In the genomic region with DNA sequence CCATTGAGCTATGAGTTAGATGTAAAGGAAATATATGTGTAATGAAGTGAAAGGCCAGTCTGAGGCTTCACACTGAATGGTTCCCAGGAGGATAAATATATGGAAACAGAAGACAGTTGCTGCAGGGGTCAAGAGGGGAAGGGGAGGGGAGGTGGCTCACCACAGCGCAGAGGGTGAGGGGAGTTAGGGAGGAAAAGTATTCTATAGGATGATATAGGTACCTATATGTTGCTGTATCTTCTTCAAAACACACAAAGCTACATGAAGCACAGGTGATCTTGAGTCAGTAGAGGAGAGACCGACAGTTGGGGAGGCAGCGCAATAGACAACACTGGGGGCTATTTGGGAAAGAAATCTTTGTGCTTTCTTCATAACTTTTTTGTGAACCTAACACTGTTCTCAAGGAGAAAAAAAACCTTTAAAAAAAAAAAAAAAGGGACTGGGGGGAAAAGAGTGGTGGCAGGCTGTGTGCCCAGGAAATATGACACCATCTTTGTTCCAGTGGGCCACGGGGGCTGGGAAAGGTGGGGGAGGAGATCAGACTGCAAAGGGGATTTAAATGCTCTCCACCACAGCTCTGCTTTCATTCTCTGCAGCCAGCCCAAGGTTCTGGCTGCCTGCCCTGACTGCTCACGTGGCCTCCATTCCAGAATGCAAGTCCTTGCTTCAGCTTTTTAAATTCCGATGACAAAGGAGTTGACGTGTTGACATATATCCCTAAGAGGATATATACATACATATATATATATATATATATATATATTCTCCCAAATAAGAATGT, we compare ENCODE assay signal across 8 mouse cellular contexts.
DNase-seq lines count a peak whose midpoint lies in the region; ATAC-seq and TF ChIP-seq lines count a peak whose summit lies in the region.

No protein-coding gene starts in this region.

- no peak overlapping the region for H3K27ac ChIP-seq in ES-E14 (ENCODE audit: insufficient read depth, low read depth, low read length, poor library complexity, severe bottlenecking)
- peak overlapping the region; percentile 14; the same call in 1 of the 2 replicates for H3K27ac ChIP-seq in hindbrain, embryonic 15.5 days (replicated peaks)
- H3K27ac ChIP-seq in limb, embryonic 11.5 days (replicated peaks; ENCODE audit: low read depth, low read length), result no peak overlapping the region; the same call in 1 of the 2 replicates

- no peaks in the 10 kb centered on the region for H3K36me3 ChIP-seq in ES-E14 (ENCODE audit: control insufficient read depth, insufficient read depth, low read length, poor library complexity, severe bottlenecking)
- no peaks in the 10 kb centered on the region for H3K36me3 ChIP-seq in hindbrain, embryonic 15.5 days
- no peaks in the 10 kb centered on the region for H3K36me3 ChIP-seq in limb, embryonic 11.5 days (ENCODE audit: control insufficient read depth, insufficient read depth, low read length)

- no peak overlapping the region for H3K9ac ChIP-seq in ES-E14 (ENCODE audit: insufficient read depth, low read depth, low read length, poor library complexity, severe bottlenecking)
- H3K9ac ChIP-seq in hindbrain, embryonic 15.5 days, result no peak overlapping the region
- H3K9ac ChIP-seq in limb, embryonic 11.5 days (ENCODE audit: low read length), result no peak overlapping the region

- H3K4me2 ChIP-seq in hindbrain, embryonic 15.5 days, result peak overlapping the region; percentile 6; the same call in 1 of the 2 replicates
- H3K4me2 ChIP-seq in limb, embryonic 11.5 days (ENCODE audit: low read depth, severe bottlenecking), result no peak overlapping the region

- no peak for DNase-seq in ES-E14 (ENCODE audit: low read depth, low spot score)
- peak; percentile 65 for DNase-seq in adrenal gland, postnatal 14 days
- DNase-seq in limb, embryonic 11.5 days (ENCODE audit: low spot score), result peak; percentile 75
- DNase-seq in neural tube, embryonic 10.5 days (ENCODE audit: extremely low spot score, low spot score), result peak; percentile 29
- DNase-seq in T-cell, adult 2 months (ENCODE audit: low spot score), result no peak
- DNase-seq in spleen, postnatal 14 days (ENCODE audit: low spot score in 2 of 2), result no peak

- H3K4me3 ChIP-seq in ES-E14 (ENCODE audit: insufficient read depth in 1 of 2, low read depth in 1 of 2, low read length in 2 of 2, poor library complexity in 1 of 2, severe bottlenecking in 1 of 2), result no peak overlapping the region
- no peak overlapping the region for H3K4me3 ChIP-seq in hindbrain, embryonic 15.5 days
- H3K4me3 ChIP-seq in limb, embryonic 11.5 days (ENCODE audit: low read depth, low read length), result no peak overlapping the region

- peak; percentile 60 for ATAC-seq in frontal cortex, adult (ENCODE audit: low TSS enrichment)
- ATAC-seq in hindbrain, embryonic 15.5 days (ENCODE audit: low FRiP score, low read depth), result peak; percentile 76
- peak; percentile 91 for ATAC-seq in limb, embryonic 11.5 days (ENCODE audit: insufficient number of reproducible peaks, low FRiP score, low TSS enrichment, low read depth)

- no peaks in the 10 kb centered on the region for H3K4me1 ChIP-seq in ES-E14 (ENCODE audit: control insufficient read depth in 2 of 2, insufficient read depth in 2 of 2, low read length in 2 of 2, poor library complexity in 1 of 2)
- H3K4me1 ChIP-seq in hindbrain, embryonic 15.5 days (replicated peaks), result peaks cover 30% of the 10 kb centered on the region
- H3K4me1 ChIP-seq in limb, embryonic 11.5 days (ENCODE audit: control insufficient read depth, insufficient read depth, low read length), result 0 out of 2 replicates have a peak, but pooled peaks cover 2% of the 10 kb centered on the region

- no peaks in the 10 kb centered on the region for H3K9me3 ChIP-seq in ES-E14 (ENCODE audit: control insufficient read depth, insufficient read depth, low read depth, low read length)
- no peaks in the 10 kb centered on the region for H3K9me3 ChIP-seq in hindbrain, embryonic 15.5 days
- H3K9me3 ChIP-seq in limb, embryonic 11.5 days (ENCODE audit: control insufficient read depth, low read length), result no peaks in the 10 kb centered on the region

- 31% methylated on average over 7 of the region's 7 CpGs for WGBS in hindbrain, embryonic 15.5 days
- 32% methylated on average over 7 of the region's 7 CpGs for WGBS in limb, embryonic 11.5 days

- H3K27me3 ChIP-seq in hindbrain, embryonic 15.5 days, result no peaks in the 10 kb centered on the region
- H3K27me3 ChIP-seq in limb, embryonic 11.5 days (ENCODE audit: control insufficient read depth, insufficient read depth, low read length), result no peaks in the 10 kb centered on the region

- in situ Hi-C loops in ES-E14 (cut with MboI; ENCODE audit: low sequenced_read_pairs in 2 of 2, unreplicated experiment in 2 of 2), result no loop called here

TF ChIP-seq in ES-E14, 5 proteins besides CTCF, POLR2A, EP300 and RAD21:
- no peak for TF ChIP-seq ZC3H11A (IDR thresholded peaks at IDR 0.05; ENCODE audit: borderline replicate concordance, low read depth, low read length)
- TF ChIP-seq ZNF384 (IDR thresholded peaks at IDR 0.05; ENCODE audit: low read depth, low read length), result 0 out of 2 replicates have a peak, but pooled peaks have one; percentile 18
TF ChIP-seq in ES-E14: peak in this region for 1.

Comparison
In these comparisons a context has a peak if more than half of its experiments do, and no peak if none do; other contexts are left out.
1. DNase-seq: peak in adrenal gland, postnatal 14 days (single experiment), limb, embryonic 11.5 days (single experiment) and neural tube, embryonic 10.5 days (single experiment); none in ES-E14 (single experiment), T-cell, adult 2 months (single experiment) and spleen, postnatal 14 days (0 of 2).
2. Peak in every context shown above with its lines, with median percentiles within 50 percentile points of each other: ATAC-seq.